Mouse (Mus musculus): ENCODE data around the gene Apbb1. TPM values are rescaled to one million over a fixed set of nuclear protein-coding genes. Genes with fewer than 3 reads are reported as not detected.

Gene Apbb1
- total RNA-seq, 2 experiments from 2014 or later = 8.3 TPM; not detected in 1

DNA sequence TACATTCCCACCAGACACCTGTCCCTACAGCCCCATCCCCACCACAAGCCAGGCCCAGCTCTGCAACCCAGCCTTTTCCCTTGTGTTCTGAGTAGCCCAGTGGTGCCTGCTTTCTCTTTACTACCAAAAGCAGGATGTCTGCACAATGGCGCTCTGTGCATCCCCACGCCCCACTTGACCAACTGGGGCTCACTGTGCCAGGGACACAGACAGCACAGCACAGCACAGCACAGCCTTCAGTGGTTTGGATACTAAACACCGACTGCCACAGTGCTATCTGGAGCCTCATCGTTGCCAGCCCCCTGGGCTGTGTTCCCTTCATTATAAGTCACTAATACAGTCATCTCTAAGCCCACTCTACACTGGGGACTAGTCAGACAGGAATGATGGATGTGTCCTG, 6.9 kb downstream of the Apbb1 start:
- ATAC-seq (replicated peaks; ENCODE audit: low FRiP score, poor library complexity, severe bottlenecking) = no peak

DNA sequence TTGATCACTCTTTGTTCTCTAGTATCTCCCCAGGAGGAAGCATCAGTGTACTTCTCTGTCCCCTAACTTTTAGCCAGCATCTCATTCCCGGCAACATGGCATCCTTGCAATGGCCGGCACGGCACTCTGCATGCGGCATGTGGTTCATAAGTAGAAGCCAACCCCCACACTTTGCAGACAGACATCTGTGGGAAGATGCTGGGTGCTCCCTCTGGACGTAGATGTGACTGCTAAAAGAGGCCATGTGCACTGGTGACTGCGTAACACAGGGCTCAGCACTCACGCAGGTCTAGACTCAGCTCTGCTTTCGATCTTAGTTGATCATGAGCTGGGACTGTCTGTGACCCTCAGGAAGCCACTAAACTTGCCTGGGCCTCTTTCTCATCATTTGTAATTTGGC, 8.5 kb downstream of the Apbb1 start:
- ATAC-seq (replicated peaks; ENCODE audit: low FRiP score, poor library complexity, severe bottlenecking) = no peak

DNA sequence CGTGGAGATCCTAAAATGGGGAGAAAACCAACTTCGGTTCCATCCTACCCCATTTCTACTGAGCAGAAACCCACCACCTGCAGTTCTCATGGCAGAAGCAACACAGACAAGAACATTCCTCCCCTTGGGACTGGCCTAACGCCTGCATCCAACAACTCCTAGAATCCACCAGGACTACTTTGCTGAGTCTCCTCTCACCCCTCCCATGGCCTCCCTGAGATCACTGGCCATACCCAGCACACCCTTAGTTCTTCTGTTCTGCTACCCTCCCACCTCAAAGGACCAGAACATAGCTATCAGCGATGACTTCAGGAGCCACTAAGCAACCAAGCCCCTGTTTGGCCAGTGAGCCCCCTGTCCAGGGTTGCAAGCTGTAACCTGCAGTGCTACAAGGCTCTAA, 10.7 kb downstream of the Apbb1 start:
- no peak for ATAC-seq (replicated peaks; ENCODE audit: low FRiP score, poor library complexity, severe bottlenecking)

DNA sequence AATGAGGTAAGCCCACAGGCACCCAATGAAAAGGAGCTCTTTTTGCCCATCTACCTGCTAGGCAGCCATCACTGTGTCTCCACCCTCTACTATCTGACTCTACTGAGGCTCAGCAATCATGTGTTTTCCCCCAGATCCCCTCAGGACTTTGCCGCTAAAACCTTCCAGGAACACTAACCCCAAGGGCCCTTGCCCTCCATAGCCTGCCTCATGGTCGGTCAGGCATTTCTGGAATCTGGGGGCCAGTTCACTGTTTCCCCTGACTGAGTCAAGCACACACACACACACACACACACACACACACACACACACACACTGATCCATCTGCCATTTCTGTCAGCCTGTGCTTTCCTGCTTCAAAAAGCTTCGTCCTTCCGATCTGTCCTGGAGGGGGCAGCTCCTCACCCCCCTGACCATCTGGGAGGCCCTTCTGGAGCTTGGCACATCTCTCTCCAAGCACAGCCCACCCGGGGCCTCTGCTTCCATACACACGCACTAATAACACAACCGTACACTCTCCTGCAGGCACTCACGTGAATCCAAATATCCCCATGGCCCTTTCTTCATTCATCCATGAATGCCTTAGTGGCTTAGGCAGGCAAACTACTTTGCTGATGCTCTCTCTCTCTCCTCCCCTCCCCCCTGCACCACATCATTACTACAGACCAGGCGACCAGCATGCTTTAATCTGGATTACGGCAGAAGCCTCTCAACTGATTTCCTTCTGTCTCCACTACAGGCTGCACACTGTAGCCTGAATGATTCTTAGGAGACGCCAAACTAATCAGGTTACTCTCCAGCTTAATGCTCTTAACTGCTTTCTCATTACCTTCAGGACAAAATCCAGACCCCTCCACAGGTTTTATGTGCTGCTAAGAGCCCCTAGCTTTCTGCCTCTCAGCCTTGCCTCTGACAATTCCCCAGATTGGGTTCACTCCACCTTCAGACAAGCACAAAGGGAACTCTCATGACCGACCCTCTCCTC, 11.6 kb downstream of the Apbb1 start:
- no peak for ATAC-seq (replicated peaks; ENCODE audit: low FRiP score, poor library complexity, severe bottlenecking)

DNA sequence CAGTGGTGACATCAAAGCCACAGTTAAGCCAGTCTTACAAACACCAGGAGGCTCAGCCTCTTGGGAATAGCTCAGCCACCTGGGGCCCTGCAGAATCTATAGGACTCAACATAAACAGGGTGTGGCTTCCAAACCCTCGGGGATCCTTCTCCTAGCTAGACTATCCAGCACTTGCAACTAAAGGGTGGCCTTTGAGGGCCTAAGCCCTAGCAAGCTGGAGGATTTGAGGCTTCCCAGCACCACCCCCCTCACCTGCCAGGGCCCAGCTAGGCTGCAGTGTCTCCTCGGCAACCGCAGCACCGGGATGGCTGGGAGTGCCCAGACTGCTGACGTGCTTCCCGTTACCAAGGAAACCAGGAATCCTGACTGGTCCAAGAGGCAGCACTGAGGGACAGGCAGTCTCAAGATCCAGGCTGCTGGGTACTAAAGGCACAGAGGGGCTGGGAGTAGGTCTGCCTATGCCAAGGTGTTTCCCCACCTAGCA, 12.4 kb downstream of the Apbb1 start:
- ATAC-seq (replicated peaks; ENCODE audit: low FRiP score, poor library complexity, severe bottlenecking) = no peak

DNA sequence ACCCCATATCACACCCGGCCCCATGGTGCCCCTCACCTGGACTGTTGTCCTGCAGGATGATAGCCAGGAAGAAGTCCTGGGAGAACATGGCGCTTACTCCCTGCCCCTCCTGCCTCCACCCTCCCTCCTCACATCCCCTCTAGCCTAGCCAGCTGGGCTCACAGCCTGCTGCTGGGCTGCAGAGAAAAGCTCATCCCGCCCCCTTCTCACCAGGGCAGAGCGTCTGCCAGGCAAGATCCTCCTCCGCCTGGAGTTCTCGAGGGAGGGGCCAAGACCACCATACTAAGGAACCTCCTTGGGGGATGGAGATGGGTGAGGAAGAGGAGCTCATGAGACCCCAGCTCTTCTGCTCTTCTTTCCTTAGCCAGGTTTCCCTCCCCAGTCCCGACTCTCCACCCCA, 12.9 kb downstream of the Apbb1 start:
- ATAC-seq (replicated peaks; ENCODE audit: low FRiP score, poor library complexity, severe bottlenecking) = no peak

DNA sequence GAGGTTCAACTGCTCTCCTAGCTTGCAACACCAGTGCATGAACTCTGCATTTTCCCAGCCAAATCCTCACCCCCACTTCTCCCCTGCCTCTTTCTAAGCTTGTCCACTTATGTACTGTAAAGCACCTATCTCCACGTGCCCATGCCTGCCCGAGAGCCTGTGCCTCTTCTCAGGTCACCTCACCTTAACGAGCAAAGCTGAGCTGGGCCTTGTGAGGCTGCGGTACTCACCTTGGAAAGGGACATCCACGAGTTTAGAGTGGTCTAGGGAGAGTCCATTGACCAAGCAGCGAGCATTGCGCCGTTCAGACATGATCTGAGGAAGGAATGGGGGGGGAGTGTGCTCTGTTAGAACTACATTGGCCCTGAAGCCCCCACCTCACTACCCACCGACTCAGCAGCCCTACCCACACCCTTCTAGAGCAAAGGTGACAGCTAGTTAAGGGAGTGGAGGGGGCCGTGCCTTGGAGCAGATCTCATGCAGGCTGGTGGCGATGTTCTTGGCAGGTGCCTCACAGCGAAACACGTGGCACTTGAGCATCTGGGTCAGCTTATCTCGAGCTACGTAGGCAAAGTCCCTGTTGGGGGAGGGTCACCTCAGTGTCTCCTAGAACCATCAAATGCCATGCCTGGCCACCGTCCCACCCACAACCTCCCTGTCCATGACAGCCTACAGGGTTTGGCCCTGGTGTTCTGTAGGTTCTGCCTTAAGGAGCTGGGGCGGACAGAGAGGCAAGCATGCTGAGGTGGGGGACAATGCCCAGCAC, 16.2 kb downstream of the Apbb1 start:
- no peak for ATAC-seq (replicated peaks; ENCODE audit: low FRiP score, poor library complexity, severe bottlenecking)

DNA sequence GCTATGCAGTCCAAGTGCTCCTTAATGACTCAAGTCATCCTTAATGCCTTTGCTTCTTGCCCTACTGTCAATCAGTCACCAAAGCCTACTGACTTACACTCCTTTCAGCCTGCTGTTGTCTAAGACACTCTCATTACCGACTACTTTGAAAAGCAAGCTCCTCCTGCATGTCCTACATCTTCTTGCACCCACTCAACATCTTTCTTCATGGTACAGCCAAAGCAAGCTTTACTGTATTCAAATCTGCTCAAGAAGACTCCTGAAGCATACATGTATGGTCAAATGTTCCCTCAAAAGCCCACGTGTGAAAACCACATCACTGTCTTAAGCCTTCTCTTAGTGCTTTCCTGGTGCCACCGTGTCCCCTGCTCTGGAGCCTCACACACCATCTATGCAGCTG, 18.1 kb downstream of the Apbb1 start:
- ATAC-seq (replicated peaks; ENCODE audit: low FRiP score, poor library complexity, severe bottlenecking) = no peak

DNA sequence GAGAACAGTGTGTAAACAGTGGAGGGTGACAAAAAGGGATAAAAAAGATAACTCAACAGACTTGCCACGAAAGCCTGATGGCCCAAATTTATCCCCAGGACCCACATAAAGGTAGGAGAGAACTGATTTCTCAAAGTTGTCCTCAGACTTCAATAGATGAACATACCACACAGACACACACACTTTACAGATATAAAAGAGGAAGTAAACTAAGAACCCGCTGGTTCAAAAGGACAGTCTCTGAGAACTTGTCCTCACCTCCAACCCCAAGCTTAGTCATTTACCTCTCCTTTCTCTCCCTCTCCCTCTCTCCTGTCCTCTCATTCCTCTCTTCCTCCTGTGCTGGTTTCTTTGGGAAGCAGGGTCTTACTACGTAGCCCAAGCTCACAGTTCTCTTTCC, 19.1 kb downstream of the Apbb1 start:
- no peak for ATAC-seq (replicated peaks; ENCODE audit: low FRiP score, poor library complexity, severe bottlenecking)

DNA sequence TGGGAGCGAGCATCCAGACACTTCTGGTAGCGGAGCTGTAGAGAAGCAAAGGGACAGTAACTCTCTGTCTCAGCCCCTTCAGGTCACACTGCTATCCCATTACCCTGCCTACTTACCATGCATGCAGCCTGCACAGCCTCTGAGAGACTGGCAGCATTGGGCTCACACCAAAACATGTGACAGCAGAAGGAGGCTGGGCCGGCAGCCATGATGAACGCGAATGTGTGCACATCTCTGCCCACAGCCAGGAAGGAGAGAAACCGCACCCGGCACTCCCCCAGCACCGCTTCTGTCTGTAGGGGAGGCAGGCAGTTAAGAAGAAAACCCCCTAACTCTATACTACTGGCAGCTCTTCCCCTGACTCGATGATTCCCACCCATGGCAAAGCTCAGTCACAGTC, 22.4 kb downstream of the Apbb1 start:
- ATAC-seq (replicated peaks; ENCODE audit: low FRiP score, poor library complexity, severe bottlenecking) = no peak

DNA sequence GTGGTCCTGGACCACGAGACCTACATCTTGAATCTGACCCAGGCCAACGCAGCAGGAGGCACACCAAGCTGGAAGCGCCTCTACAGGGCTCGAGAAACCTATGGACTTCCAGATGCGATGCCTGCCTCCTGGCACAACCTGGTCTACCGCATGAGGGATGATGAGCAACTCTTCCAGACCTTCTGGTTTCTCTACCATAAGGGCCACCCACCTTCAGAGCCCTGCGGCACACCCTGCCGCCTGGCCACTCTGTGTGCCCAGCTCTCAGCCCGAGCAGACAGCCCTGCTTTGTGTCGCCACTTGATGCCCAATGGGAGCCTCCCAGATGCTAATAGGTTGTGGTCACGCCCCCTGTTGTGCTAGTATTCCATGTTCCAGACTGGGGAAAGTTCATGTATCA, 23.8 kb downstream of the Apbb1 start:
- ATAC-seq (replicated peaks; ENCODE audit: low FRiP score, poor library complexity, severe bottlenecking) = no peak

DNA sequence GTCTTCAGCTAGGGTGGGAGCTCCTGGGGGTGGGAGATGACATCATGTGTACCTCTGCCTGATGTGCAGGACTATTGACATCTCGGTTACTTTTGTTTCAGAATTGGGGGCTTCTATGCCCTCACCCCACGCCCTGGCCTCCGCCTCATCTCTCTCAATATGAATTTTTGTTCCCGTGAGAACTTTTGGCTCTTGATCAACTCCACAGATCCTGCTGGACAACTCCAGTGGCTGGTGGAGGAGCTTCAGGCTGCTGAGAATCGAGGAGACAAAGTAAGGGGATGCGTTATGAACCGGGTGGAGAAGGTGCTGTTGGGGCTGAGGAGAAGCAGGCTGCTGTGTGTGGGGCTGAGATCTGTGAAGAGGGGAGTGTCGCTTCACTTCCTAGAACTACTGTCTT, 25.0 kb downstream of the Apbb1 start:
- no peak for ATAC-seq (replicated peaks; ENCODE audit: low FRiP score, poor library complexity, severe bottlenecking)

DNA sequence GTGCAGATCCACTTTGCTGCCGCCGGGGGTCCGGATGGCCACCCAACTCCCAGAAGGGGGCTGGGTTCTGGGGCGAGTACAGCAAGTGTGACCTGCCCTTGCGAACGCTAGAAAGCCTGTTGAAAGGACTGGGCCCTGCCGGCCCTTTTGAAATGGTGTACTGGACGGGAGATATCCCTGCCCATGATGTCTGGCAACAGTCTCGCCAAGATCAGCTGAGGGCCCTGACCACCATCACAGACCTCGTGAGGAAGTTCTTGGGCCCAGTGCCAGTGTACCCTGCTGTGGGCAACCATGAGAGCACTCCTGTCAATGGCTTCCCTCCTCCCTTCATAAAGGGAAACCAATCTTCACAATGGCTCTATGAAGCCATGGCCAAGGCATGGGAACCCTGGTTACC, 25.9 kb downstream of the Apbb1 start:
- ATAC-seq (replicated peaks; ENCODE audit: low FRiP score, poor library complexity, severe bottlenecking) = no peak

DNA sequence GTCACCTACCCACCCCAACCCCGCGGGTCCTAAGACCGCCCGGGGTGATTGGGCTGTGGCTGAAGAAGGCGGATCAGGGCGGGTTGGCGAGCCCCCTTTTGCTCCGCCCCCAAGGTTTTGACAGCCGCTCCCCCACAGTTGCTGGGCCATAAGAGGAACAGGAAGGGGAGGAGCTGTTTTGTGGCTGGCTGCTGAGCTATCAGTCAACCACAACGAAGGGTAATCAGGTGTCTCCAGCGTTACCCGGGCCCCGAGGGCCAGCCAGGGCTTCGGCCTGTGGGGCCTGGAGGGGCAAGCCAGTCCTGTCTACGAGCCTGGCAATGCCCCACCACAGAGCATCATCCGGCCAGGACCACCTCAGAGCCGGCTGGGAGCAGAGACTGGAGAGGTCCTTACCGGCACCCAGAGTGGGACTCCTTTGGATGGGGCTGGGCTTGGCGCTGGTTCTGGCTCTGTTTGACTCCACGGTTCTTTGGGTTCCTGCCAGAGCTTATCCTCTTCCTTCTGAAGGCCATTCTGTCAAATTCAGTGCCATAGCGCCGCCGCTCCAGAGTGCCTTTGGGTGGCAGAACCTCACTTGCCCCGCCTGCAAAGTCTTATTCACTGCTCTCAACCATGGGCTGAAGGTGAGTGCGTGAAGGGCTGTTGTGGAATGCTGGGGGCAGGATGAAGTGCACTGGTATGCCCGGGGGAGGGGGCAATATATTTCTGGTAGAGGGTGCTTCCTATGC, 27.1 kb downstream of the Apbb1 start, which contains the start of gene Smpd1:
Smpd1 (plus strand) TSS at position 149 of the 731 bp plus-strand sequence.
- peak; percentile 97 for ATAC-seq (replicated peaks; ENCODE audit: low FRiP score, poor library complexity, severe bottlenecking)

DNA sequence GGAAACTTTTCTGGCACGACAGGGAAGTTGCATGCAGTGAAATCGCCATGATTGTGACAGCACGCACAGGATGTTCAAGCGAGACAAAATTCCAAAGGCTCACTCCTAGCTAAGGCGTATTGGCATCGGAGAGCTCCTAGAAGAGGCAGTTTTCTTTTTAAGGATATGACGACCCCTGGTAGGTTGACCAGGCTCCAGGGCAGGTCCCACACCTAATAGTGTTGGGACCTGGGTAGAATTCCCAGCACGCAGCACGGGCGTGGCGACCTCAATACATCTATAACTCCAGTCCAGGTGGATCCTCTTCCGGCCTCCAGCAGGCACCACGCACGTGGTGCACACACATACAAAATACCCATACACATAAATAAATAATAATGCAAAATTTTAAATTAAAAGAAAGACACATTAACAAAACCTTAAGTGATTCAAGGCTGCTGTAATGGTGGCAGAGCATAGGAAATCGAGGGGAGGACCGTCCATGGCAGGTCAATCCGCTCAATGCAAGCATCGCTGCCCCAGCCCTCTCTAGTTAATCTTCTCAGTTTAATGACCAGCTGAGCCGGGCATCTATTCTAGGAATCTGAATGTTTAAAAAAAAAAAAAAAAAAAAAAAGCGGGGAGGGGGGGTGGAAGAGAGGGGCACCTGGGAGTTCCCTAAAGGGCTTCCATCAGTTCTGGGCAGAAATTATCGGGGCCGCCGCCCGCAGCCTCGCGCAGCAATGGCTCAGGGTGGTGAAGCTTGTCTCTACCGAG, 27.8 kb downstream of the Apbb1 start:
- no peak for ATAC-seq (replicated peaks; ENCODE audit: low FRiP score, poor library complexity, severe bottlenecking)

DNA sequence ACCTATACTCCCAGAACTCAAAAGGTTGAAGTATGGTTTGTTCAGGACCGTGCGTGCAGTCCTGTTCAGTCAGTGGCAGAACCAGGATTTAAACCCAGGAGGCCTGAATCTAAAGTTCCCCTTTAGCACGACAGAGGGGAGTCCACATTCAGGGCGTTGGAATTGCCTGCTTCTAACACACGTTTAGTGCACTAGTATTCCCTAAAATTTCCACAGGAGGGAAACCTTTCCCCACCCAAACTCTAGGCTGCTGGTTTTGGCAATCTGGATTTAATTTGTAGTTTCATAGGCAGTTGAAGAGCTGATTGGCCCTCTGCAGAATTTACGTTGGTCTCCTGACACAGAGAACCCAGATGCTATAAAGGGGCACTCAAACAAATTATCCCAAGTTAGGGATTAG, 32.4 kb downstream of the Apbb1 start:
- no peak for ATAC-seq (replicated peaks; ENCODE audit: low FRiP score, poor library complexity, severe bottlenecking)

DNA sequence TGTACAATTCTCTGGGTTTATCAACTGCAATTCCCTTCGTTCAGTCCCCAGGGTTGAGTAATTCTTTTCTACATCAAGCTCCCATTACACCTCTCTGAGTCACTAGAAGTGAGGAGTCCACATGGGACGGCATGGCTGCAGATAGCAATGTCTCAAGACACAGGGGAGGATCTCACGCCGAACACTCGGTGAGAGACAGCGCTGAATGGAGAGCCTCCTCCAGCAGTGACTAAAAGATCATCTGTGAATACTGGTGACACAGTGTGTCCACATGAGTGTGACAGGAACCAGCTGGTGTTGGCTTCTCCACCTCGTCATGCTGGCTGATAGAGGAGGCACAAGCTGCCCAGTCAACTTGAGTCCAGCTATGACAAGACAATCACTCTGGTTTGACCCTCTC, 33.5 kb downstream of the Apbb1 start:
- ATAC-seq (replicated peaks; ENCODE audit: low FRiP score, poor library complexity, severe bottlenecking) = no peak

DNA sequence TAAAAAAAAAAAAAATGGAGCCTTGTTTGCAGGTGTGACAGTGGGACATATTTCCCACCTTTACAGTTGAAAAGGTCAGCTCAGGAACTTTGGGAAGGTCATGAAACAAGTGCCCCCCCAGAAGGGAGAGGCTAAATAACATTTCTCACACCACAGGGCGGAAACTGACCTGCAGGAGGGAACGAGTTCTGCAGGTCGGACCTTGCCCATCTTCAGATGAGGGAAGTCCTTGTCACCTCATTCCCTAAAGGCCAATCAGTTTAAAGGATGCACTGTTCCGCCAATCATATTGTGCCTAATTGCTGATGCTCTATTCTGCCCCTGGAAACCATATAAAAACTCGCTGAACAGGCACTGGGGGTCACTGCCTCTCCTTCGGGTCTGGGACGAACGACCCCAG, 35.5 kb downstream of the Apbb1 start:
- no peak for ATAC-seq (replicated peaks; ENCODE audit: low FRiP score, poor library complexity, severe bottlenecking)

DNA sequence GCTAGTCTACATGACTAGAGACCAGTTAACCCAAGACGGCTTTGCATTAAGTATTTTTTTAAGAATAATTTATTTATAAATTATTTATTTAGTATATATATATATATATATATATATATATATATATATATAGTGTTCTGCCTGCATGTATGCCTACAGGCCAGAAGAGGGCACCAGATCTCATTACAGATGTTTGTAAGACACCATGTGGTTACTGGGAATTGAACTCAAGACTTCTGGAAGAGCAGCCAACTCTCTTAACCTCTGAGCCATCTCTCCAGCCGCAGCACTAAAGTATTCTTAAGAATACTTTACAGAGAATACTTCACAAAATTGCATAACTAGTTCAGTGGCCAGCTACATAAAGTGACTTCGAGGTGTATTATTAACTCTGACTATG, 47.3 kb downstream of the Apbb1 start:
- no peak for ATAC-seq (replicated peaks; ENCODE audit: low FRiP score, poor library complexity, severe bottlenecking)

DNA sequence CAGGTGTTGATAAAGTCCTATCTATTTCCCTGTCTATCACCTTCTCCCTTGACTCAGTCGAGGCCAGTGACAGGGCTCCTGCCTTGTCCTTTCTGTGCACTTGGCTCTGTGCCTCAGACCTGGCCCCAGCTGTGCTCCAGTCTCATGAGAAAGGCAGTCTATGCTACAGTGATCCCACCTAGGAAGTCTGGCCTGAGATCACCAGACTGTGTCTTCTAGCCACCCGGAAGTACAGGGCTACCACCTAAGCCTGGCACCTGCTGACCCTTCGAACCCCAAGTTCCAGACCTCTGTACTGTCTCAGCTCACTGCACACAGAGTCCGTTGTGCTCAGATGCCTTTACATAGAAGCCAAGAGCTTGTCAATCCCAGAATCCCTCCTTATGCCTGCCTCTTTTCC, 53.4 kb downstream of the Apbb1 start:
- no peak for ATAC-seq (replicated peaks; ENCODE audit: low FRiP score, poor library complexity, severe bottlenecking)
